Mouse (Mus musculus): ENCODE results near the gene Opn1mw. TPM values are rescaled to one million over a fixed set of nuclear protein-coding genes. Genes with fewer than 3 reads are reported as not detected.
"Not testable (repeated sequence)": the region's sequence is repeated elsewhere in the genome, so short reads cannot be mapped to it uniquely, and the experiment has no call there.

Gene Opn1mw
- polyA plus RNA-seq, 1 experiment, result not detected

DNA sequence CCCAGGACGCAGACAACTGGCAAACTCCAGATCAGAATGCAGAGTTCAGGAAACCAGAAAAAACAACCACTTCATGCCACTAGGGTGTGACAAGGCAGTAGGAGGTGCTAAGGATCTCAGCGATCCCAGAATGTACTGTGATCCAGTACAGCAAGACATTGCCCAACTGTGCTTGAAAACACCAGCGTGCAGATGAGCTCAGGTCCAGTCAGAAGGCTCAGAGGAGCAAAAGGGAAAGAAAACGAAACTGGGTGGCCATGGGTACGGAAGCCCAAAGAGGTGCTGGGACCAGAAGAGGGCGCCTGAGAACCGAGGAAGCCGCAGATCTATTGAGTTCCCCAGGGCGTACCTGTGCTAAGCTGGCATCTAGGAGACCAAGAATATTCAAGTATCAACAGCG, 11.8 kb upstream of the Opn1mw start:
- TF ChIP-seq E2F4 (IDR thresholded peaks at IDR 0.05; ENCODE audit: insufficient read depth) (no peak), POLR2A (IDR thresholded peaks at IDR 0.05; ENCODE audit: insufficient read length, low read depth) (no peak), TCF12 (IDR thresholded peaks at IDR 0.05; ENCODE audit: insufficient read depth, poor library complexity, severe bottlenecking) (no peak), MYOD1 (IDR thresholded peaks at IDR 0.05; ENCODE audit: control insufficient read depth in 1 of 3, insufficient read length in 2 of 3, low read depth in 2 of 3) (no peak), MAX (IDR thresholded peaks at IDR 0.05; ENCODE audit: low read depth) (no peak), MYOG (IDR thresholded peaks at IDR 0.05; ENCODE audit: control insufficient read depth in 1 of 3, insufficient read depth in 1 of 3, insufficient read length in 2 of 3, low read depth in 2 of 3) (no peak), REST (IDR thresholded peaks at IDR 0.05; ENCODE audit: insufficient read depth, insufficient read length) (no peak), TCF3 (IDR thresholded peaks at IDR 0.05; ENCODE audit: insufficient read length, low read depth) (no peak), SRF (IDR thresholded peaks at IDR 0.05; ENCODE audit: control insufficient read depth, insufficient read length, low read depth) (no peak), CEBPB (IDR thresholded peaks at IDR 0.05; ENCODE audit: insufficient read depth, poor library complexity, severe bottlenecking) (no peak), USF1 (IDR thresholded peaks at IDR 0.05; ENCODE audit: low read depth) (no peak), POLR2AphosphoS2 (IDR thresholded peaks at IDR 0.05; ENCODE audit: insufficient read length, low read depth) (no peak)
- Histone ChIP-seq H3K79me2 (ENCODE audit: control insufficient read depth, insufficient read depth) (no peaks in the 10 kb centered on the region), H3K4me3 (peak overlapping the region; percentile 5), H3K4me2 (ENCODE audit: low read depth) (peak overlapping the region; percentile 80), H3K27me3 (ENCODE audit: control insufficient read depth, insufficient read depth, insufficient read length) (no peaks in the 10 kb centered on the region), H3K36me3 (ENCODE audit: control insufficient read depth, insufficient read depth) (no peaks in the 10 kb centered on the region), H3ac (ENCODE audit: control insufficient read depth, insufficient read length) (no peak overlapping the region)

DNA sequence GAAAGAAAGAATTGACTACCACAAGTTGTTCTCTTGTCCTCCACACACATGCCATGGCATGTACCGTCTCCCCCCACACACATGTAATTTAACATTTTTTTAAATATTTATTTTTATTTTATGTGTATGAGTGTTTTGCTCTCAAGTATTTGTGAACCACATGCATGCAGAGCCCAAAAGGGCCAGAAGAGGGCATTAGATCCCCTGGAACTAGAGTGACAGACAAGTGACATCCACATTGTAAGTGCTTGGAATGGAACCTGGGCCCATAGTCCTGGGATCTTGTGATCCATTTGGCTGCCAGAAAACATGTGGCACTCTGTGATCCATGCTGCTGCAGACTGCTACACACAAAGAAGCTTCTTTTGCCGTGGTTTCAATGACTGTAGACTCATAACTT, 2.3 kb upstream of the Opn1mw start:
- Histone ChIP-seq H3K4me3 (no peak overlapping the region), H3ac (ENCODE audit: control insufficient read depth, insufficient read length) (no peak overlapping the region), H3K79me2 (ENCODE audit: control insufficient read depth, insufficient read depth) (no peaks in the 10 kb centered on the region), H3K4me2 (ENCODE audit: low read depth) (no peak overlapping the region), H3K36me3 (ENCODE audit: control insufficient read depth, insufficient read depth) (no peaks in the 10 kb centered on the region), H3K27me3 (ENCODE audit: control insufficient read depth, insufficient read depth, insufficient read length) (no peaks in the 10 kb centered on the region)
- TF ChIP-seq CEBPB (IDR thresholded peaks at IDR 0.05; ENCODE audit: insufficient read depth, poor library complexity, severe bottlenecking) (no peak), REST (IDR thresholded peaks at IDR 0.05; ENCODE audit: insufficient read depth, insufficient read length) (no peak), POLR2AphosphoS2 (IDR thresholded peaks at IDR 0.05; ENCODE audit: insufficient read length, low read depth) (no peak), TCF3 (IDR thresholded peaks at IDR 0.05; ENCODE audit: insufficient read length, low read depth) (no peak)

DNA sequence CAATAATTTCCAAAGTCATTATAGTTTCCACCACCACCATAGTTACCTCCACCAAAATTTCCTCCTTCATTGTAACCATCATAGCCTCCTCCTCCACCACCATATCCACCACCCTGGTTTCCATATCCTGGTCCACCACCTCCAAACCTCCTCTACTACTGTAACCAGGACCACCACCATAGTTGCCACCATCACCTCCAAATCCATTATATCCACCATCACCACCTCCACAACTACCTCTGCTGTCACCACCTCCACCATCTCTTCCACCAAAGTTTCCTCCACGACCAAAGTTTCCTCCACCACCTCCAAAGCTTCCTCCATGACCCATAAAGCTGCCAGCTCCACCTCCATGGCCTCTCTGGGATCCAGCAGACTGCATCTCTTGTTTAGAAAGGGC, 8.0 kb downstream of the Opn1mw start, which contains the start of gene Mecp2:
TSS of gene Mecp2 (minus strand) at position 101 of the 400 bp plus-strand sequence.
- H3K4me2 ChIP-seq (ENCODE audit: low read depth); H3K79me2 ChIP-seq (ENCODE audit: control insufficient read depth, insufficient read depth); H3K4me3 ChIP-seq; H3K27me3 ChIP-seq (ENCODE audit: control insufficient read depth, insufficient read depth, insufficient read length); H3ac ChIP-seq (ENCODE audit: control insufficient read depth, insufficient read length); H3K36me3 ChIP-seq (ENCODE audit: control insufficient read depth, insufficient read depth): not testable (repeated sequence)

DNA sequence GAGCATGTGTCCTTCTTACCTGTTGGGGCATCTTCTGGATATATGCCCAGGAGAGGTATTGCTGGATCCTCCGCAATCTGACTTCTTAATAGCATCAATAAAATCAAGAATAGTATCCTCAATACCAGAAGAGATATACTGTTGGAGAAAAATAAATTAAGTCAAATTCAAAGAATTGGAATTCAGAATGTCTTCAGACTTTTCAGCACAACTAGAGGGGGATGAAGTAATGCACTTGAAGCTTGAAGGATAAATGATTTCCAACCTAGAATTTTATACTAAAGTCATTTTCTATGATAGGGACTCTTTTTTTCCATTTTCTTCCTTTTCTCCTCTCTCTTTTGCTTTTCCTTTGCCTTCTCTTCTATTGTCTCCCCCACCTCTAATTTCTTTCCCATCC, 40.5 kb downstream of the Opn1mw start, which contains the start of gene Tex28:
TSS of gene Tex28 (minus strand) at position 101 of the 400 bp plus-strand sequence.
- no peaks in the 10 kb centered on the region for H3K27me3 ChIP-seq (ENCODE audit: control insufficient read depth, insufficient read depth, insufficient read length)
- no peaks in the 10 kb centered on the region for H3K36me3 ChIP-seq (ENCODE audit: control insufficient read depth, insufficient read depth)
- H3K4me3 ChIP-seq, result no peak within 1 kb of the TSS
- no peak for TF ChIP-seq TCF3 (IDR thresholded peaks at IDR 0.05; ENCODE audit: insufficient read length, low read depth)
- no peaks in the 10 kb centered on the region for H3K79me2 ChIP-seq (ENCODE audit: control insufficient read depth, insufficient read depth)
- H3ac ChIP-seq (ENCODE audit: control insufficient read depth, insufficient read length), result no peak within 1 kb of the TSS
- no peak within 1 kb of the TSS for H3K4me2 ChIP-seq (ENCODE audit: low read depth)

DNA sequence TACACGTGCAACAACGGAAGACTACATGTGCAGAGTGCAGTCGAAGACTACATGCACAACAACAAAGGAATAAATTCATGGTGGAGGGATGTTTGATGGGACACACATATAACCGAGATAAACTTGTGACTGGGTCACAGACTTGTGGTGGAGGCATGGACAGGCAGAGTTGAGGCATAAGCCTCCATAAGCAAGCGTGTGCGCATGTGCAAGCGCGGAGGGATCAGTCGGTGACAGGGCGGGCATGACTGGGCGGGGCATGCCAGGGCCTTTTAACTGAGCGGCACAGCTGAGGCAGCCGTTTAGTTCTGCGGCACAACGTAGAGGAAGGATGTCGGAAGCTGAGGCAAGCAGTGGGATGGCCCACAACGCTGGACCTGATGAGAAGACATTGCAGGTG, 49.7 kb downstream of the Opn1mw start, which contains the start of gene Tktl1:
TSS of gene Tktl1 (plus strand) at position 301 of the 400 bp plus-strand sequence.
- Histone ChIP-seq H3K36me3 (ENCODE audit: control insufficient read depth, insufficient read depth) (no peaks in the 10 kb centered on the region), H3K27me3 (ENCODE audit: control insufficient read depth, insufficient read depth, insufficient read length) (no peaks in the 10 kb centered on the region), H3ac (ENCODE audit: control insufficient read depth, insufficient read length) (no peak within 1 kb of the TSS), H3K4me3 (no peak within 1 kb of the TSS), H3K4me2 (ENCODE audit: low read depth) (no peak within 1 kb of the TSS), H3K79me2 (ENCODE audit: control insufficient read depth, insufficient read depth) (no peaks in the 10 kb centered on the region)
- no peak for TF ChIP-seq TCF3 (IDR thresholded peaks at IDR 0.05; ENCODE audit: insufficient read length, low read depth)
- no peak for TF ChIP-seq SRF (IDR thresholded peaks at IDR 0.05; ENCODE audit: control insufficient read depth, insufficient read length, low read depth)
- no peak for TF ChIP-seq CEBPB (IDR thresholded peaks at IDR 0.05; ENCODE audit: insufficient read depth, poor library complexity, severe bottlenecking)
- TF ChIP-seq POLR2A (IDR thresholded peaks at IDR 0.05; ENCODE audit: insufficient read length, low read depth), result no peak
- TF ChIP-seq E2F4 (IDR thresholded peaks at IDR 0.05; ENCODE audit: insufficient read depth), result no peak
- TF ChIP-seq POLR2AphosphoS2 (IDR thresholded peaks at IDR 0.05; ENCODE audit: insufficient read length, low read depth), result no peak
- no peak for TF ChIP-seq USF1 (IDR thresholded peaks at IDR 0.05; ENCODE audit: low read depth)
- TF ChIP-seq TCF12 (IDR thresholded peaks at IDR 0.05; ENCODE audit: insufficient read depth, poor library complexity, severe bottlenecking), result no peak
- TF ChIP-seq REST (IDR thresholded peaks at IDR 0.05; ENCODE audit: insufficient read depth, insufficient read length), result no peak

Other genes with a start within 250 kb of the Opn1mw start
- not detected for gene Avpr2, start 235.4 kb upstream of the Opn1mw start, polyA plus RNA-seq (2012; fragmentation: generic; extraction: Trizol)
- gene L1cam, start 231.4 kb upstream of the Opn1mw start, polyA plus RNA-seq (2012; fragmentation: generic; extraction: Trizol), result 0.65 TPM
- 0.24 TPM for gene Arhgap4, start 205.6 kb upstream of the Opn1mw start, polyA plus RNA-seq (2012; fragmentation: generic; extraction: Trizol)
- 83.1 TPM for gene Naa10, start 205.5 kb upstream of the Opn1mw start, polyA plus RNA-seq (2012; fragmentation: generic; extraction: Trizol)
- gene Renbp, start 196.6 kb upstream of the Opn1mw start, polyA plus RNA-seq (2012; fragmentation: generic; extraction: Trizol), result 103 TPM
- 38.1 TPM for gene Hcfc1, start 161.1 kb upstream of the Opn1mw start, polyA plus RNA-seq (2012; fragmentation: generic; extraction: Trizol)
- 28.6 TPM for gene Irak1, start 103.5 kb upstream of the Opn1mw start, polyA plus RNA-seq (2012; fragmentation: generic; extraction: Trizol)
- 9.2 TPM for gene Mecp2, start 7.9 kb downstream of the Opn1mw start, polyA plus RNA-seq (2012; fragmentation: generic; extraction: Trizol)
- not detected for gene Tex28, start 40.4 kb downstream of the Opn1mw start, polyA plus RNA-seq (2012; fragmentation: generic; extraction: Trizol)
- gene Tktl1, start 49.8 kb downstream of the Opn1mw start, polyA plus RNA-seq (2012; fragmentation: generic; extraction: Trizol), result not detected
- gene Flna, start 122.4 kb downstream of the Opn1mw start, polyA plus RNA-seq (2012; fragmentation: generic; extraction: Trizol), result 545 TPM
- gene Emd, start 127.2 kb downstream of the Opn1mw start, polyA plus RNA-seq (2012; fragmentation: generic; extraction: Trizol), result 67.1 TPM
- 2,470 TPM for gene Rpl10, start 143.3 kb downstream of the Opn1mw start, polyA plus RNA-seq (2012; fragmentation: generic; extraction: Trizol)
- gene Taz, start 154.4 kb downstream of the Opn1mw start, polyA plus RNA-seq (2012; fragmentation: generic; extraction: Trizol), result 28.2 TPM
- gene Dnase1l1, start 154.9 kb downstream of the Opn1mw start, polyA plus RNA-seq (2012; fragmentation: generic; extraction: Trizol), result 17.0 TPM
- gene Atp6ap1, start 169.6 kb downstream of the Opn1mw start, polyA plus RNA-seq (2012; fragmentation: generic; extraction: Trizol), result 178 TPM
- gene Gdi1, start 177.5 kb downstream of the Opn1mw start, polyA plus RNA-seq (2012; fragmentation: generic; extraction: Trizol), result 83.9 TPM
- gene Fam50a, start 185.6 kb downstream of the Opn1mw start, polyA plus RNA-seq (2012; fragmentation: generic; extraction: Trizol), result 62.2 TPM
- gene Plxna3, start 201.6 kb downstream of the Opn1mw start, polyA plus RNA-seq (2012; fragmentation: generic; extraction: Trizol), result 12.8 TPM
- 41.6 TPM for gene Lage3, start 226.2 kb downstream of the Opn1mw start, polyA plus RNA-seq (2012; fragmentation: generic; extraction: Trizol)
- gene Ubl4a, start 245.8 kb downstream of the Opn1mw start, polyA plus RNA-seq (2012; fragmentation: generic; extraction: Trizol), result 51.5 TPM
- 11.2 TPM for gene Slc10a3, start 245.9 kb downstream of the Opn1mw start, polyA plus RNA-seq (2012; fragmentation: generic; extraction: Trizol)